Mouse (Mus musculus): ENCODE measurements around the gene Zpbp2. TPM values are rescaled to one million over a fixed set of nuclear protein-coding genes. Genes with fewer than 3 reads are reported as not detected.
A peak's percentile ranks its signal among the peaks of the same experiment; 100 is the strongest.
"Not testable (repeated sequence)": the region's sequence is repeated elsewhere in the genome, so short reads cannot be mapped to it uniquely, and the experiment has no call there.

The Zpbp2 gene
- total RNA-seq, 2 experiments from 2014 or later, result not detected

DNA sequence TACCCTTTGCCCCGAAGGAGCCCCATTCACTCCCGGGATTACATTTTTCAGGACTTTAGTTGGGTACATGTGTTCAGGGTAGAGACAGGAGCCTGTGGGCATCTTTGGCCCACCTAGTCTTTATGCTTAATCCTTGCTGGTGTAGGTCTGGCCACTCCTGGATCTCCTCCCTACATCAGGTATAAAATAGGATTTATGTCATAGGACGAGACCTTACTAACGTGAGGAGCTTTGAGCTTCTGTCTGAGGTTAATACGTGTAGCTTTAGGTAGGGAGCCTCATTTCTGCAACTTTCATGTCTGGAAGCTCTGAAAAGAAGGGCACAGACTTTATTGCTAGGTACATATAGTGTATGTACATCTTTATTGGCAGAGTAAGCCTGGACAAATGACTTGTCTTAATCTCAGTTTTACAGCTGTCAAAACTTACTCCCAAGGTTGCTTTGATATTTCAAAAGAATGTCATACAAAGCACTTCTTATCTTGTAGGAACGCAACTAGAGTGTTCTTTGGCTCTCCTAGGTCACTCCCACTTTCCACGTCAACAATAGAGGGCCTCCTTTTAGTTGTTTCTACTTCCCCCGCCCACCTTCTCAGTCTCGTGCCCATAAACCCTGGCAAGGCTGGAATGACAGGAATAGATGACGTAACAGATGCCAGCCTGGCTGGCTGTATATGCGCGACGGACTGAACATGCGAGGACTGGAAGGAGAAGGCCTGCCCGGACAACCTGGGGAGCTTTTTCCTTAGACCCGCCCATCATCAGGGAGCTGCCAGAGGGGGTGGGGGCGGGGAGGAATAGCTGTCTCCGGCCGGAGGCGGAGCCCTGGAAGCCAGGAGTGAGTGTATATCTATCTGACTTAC lies 37.0 kb downstream of the Zpbp2 start:
- DNase-seq, result peak; percentile 87 to 90
- intact Hi-C loops (cut with DNase I), result no loop called here

DNA sequence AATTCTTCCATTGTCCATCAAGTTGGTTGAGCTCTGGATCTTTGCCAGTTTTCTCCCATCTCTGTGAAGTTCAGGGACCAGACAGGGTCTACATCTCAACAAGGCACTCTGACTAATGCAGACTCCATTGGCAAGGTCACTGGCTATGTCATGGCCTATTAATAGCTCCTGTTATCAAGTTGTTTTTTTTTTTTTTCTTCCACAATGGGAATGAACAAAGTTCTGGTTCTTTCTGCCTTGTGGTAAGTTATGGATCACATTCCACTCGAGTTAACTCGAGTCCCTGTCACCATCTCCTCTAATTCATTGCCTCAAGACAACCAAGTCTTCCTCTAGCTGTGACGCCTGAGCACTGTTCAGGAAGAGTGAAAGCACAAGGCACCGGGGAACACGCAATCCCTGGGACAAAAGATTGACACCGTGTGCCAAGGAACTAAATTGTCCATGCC lies 38.0 kb downstream of the Zpbp2 start:
- DNase-seq, result peak; percentile 71 to 75

DNA sequence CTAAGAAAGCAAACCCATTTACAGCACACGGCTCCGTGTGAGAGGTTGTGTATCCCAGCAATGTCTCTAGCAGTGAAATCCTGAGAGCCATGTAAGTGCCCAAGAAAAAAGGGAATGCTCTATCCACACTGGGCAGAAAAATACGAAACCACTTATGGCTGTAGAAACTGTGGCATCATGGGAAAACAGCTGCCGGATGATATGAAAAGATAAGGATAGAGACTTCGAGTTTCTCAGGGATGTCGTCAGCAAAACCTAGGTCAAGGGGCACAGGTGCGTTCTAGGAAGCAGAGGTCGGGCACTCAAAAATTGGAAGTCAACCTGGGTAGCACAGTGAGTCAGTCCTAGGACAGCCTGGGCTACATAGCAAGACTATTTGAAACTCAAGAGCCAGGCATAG lies 38.4 kb downstream of the Zpbp2 start:
- intact Hi-C loops (cut with DNase I), result no loop called here
- DNase-seq, result no peak

More for the DNA sequence above, 38.0 kb downstream of the Zpbp2 start:
- intact Hi-C loops (cut with DNase I), result no loop called here

DNA sequence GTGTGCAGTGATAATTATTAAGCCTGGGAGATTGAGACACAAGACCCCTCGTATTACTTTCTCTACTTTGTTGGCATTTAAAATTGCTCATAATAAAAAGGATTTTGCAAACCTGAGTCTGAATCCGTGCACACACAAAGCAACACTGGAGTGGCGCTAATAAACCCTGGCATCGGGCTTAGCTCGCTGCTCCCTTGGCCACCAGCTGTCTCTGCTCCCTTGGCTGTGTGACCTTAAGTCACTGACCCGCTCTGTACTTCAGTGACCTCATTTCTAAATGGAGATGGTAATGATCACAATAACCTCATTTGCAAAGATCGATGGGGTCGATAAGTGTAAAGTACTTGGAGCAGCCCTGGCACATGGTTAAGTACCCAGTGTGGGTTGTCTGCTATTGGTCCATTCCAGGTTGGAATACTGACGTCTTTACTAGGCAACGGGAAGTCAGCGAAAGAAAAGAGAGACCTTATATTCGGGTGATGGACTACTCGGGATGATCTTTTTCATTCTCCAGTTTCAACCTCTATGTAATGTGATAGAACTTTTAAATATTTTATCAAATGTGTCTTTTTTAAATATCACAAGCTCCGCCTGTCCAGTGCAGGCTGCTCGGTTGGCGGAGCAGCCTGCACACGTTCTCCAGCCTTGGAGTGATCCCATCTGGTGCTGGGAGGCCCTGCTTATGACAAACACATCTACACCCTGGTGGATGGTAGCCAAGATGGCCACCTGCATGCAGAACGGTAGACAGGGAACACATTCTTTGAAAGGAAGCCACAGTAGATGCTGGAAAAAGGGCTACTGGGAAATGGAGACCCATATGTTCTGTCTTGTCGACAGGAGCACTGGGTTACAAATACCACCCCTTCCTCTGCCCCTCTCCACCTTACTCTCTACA lies 39.9 kb downstream of the Zpbp2 start:
- DNase-seq, result no peak
- intact Hi-C loops (cut with DNase I), result no loop called here

DNA sequence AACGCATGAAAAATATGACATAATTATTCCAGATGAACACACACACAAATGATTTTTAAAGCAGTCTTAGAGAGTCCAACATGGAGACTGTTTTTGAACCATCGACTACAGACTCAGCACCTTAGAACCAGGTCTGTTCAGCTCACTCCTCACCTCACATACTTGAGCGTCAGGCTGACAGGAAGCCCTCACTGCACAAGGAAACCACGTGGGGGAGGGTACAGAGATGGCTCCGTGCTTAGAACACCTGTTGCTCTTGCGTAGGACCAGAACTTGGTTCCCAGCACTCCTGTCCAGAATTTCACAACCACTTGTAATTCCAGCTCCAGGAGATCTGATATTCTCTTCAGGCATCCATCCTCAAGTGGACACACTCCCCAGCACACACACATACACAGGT lies 44.1 kb downstream of the Zpbp2 start:
- DNase-seq, result no peak
- intact Hi-C loops (cut with DNase I), result loop anchor here (5.0 kb wide), 1 partner anchor 253 kb away; no protein-coding TSS in a partner anchor

DNA sequence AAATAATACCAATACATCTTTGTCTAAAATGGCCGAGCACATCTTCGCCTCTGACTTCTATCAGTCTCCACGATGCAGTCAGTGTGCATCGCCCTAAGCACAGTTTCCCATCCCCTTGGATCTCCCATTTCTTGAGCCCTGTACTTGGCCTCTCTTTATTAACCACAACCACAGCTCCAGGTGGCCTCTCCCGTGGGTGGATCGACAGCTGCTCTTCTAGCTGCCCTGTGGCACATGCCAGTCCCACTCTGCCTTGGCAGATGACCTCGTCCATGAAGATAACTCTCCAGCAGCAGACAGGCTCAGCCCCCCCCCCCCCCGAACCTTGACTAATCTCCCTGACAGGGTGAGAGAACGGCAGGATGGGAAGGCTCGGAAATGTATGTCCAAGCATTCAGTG lies 44.6 kb downstream of the Zpbp2 start:
- intact Hi-C loops (cut with DNase I), result loop anchor here (5.0 kb wide), 1 partner anchor 253 kb away; no protein-coding TSS in a partner anchor
- DNase-seq, result no peak

DNA sequence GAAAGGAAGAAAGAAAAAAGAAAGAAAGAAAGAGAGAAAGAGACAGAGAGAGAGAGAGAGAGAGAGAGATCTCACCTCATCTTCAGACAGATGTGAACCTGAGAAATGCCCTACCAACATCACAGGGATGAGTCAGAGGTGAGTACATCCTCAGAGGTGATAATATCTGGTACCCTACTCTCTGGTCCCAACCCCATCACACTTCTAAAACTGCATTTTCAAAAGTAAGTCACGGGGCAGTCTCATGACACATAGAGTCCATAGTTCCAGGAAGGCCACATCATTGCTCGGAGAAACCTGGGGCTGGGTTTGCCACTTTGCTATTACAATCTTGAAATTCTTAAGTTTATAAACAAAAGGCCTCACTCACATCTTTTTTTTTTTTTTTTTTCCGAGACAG lies 45.1 kb downstream of the Zpbp2 start:
- no peak for DNase-seq
- intact Hi-C loops (cut with DNase I), result loop anchor here (5.0 kb wide), 1 partner anchor 254 kb away; no protein-coding TSS in a partner anchor

DNA sequence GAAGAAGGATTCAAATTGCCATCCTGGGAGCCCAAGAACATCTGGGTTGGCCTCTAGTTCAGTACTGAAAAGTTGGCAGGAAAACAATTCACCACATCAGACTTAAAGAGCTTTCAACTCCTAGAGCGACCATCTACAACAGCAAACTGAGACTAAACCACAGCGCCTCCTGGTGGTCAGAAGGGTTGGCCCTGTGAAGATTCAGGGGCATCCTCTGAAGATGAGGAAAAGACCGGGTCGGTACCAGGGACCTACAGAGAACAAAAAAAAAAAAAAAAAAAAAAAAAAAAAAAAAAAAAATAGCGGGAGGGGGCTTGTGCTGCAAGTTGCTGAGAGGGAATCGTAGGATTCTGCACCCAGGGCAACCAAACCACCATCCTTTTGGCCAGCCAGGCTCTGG lies 46.5 kb downstream of the Zpbp2 start:
- DNase-seq, result peak; percentile 57 to 81
- intact Hi-C loops (cut with DNase I), result loop anchor here (1.0 to 5.0 kb wide), 2 partner anchors 42 to 255 kb away; no protein-coding TSS in a partner anchor

DNA sequence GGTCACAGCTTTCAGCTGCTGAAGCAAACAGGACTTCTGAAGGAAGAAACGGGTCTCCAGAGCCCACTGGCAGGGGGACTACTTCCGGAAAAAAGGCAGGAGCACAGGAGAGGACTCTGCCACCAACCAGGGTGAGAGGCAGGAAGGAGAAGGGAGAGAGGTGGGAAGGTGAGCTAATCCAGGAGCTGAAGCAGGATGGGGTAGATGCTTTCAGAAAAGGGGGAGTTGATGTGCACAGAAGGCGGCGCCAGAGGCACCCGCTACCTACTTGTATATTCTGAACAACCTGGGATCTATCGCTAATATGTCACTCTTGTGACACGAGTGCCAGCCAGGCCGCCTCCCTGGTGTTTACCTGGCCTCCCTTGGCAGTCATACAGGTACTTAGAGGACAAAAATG lies 47.1 kb downstream of the Zpbp2 start, which contains the start of gene Lrrc3c:
Gene Lrrc3c, plus strand, starts transcription at position 301 of the 400 bp plus-strand sequence.
- intact Hi-C loops (cut with DNase I), result loop anchor here (1.0 to 5.0 kb wide), 2 partner anchors 43 to 256 kb away; no protein-coding TSS in a partner anchor
- no peak for DNase-seq

DNA sequence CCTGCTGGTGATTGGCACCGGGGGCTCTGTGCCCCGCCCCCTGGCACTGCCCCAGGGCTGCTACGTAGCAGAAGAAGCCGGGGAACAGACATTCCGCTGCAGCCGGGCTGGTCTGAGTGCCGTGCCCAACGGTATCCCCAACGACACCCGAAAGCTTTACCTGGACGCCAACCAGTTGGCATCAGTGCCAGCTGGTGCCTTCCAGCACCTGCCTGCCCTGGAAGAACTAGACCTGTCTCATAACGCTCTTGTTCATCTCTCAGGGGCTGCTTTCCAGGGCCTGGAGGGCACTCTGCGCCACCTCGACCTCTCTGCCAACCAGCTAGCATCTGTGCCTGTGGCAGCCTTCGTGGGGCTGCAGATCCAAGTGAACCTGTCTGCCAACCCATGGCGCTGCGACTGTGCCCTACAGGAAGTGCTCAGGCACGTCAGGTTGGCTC lies 48.0 kb downstream of the Zpbp2 start:
- intact Hi-C loops (cut with DNase I), result loop anchor here (5.0 kb wide), 1 partner anchor 257 kb away; no protein-coding TSS in a partner anchor
- no peak for DNase-seq

DNA sequence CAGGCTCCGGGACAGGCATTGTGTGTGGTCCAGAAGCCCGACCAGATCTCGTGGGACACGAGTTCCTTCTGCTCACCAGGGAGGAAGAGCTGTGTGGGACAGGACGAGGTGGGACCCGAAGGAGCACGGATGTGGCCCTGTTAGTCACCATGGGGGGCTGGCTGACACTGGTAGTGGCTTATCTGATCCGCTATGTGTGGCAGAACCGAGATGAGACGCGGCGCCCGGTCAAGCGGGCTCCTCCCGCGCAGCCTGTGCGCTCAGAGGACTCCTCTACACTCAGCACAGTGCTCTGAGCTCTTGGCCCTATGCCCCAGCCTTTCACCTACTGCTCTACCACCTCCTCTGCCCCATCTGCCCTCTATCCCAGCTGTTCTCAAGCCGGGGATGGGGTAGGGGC lies 48.4 kb downstream of the Zpbp2 start:
- no peak for DNase-seq
- intact Hi-C loops (cut with DNase I), result loop anchor here (5.0 kb wide), 1 partner anchor 257 kb away; no protein-coding TSS in a partner anchor

DNA sequence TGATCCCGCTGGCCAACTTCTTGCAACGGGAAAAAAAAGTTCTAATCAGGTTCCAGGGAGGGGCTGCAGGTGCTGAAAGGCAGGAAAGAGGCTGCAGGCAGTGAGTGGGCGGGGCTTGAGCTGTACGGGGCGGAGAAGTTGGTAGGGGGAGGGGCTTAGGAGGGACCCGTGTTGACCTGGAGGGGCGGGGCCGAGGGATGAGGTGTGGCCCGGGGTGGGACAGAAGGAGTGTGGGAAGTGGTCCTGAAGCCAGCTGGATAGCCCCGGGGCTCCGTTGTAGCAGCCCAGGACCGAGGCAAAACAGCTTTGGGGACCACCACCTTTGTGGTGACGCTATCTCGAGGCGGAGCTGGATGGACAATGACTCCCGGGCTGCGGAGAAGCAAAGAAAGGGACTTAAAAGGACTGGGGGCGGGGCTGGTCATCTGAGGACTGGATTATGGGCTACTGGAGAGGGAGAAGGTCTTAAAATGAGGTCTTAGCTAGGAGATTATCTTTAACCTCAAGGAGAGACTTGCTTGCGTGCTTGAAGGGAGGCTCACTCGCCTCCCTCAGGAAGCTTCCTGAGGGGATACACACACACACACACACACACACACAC lies 51.3 kb downstream of the Zpbp2 start:
- intact Hi-C loops (cut with DNase I), result no loop called here
- DNase-seq, result no peak

DNA sequence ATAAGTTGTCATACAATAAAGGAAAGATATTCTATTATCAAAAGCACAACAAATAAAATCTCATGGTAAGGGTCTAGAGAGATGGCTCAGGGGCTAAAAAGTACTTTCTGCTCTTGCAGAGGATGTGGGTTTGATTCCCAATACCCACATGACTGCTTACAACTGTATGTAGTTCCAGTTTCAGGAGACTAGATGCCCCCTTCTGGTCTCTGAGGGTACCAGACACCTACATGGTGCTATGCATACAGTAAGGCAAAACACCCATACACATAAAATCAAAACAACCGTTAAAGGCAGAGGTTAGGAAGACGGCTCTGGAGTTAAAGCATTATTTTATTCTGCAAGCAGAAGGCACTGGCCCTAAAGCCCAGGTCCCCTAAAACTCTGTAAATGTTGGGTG lies 53.1 kb downstream of the Zpbp2 start:
- no peak for DNase-seq
- intact Hi-C loops (cut with DNase I), result no loop called here

DNA sequence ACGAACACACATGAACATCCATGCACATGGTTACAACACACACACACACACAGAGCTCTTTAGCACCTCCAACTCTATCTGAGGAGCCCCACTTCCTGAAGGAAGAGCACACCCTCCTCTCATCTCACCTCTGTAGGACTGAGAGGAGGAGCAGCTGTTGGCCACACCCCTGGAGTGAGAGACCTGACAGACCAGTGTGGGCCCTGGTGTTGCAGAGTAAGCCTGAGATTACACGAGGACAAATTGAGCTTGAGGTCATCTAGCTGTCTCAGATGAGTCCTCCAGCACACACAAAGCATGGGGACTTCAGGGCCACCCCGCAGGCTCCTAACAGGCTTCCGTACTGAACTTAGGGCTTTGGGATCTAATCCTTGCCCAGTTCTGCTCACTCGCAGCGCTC lies 54.0 kb downstream of the Zpbp2 start:
- not testable (repeated sequence) for DNase-seq
- intact Hi-C loops (cut with DNase I), result loop anchor here (5.0 kb wide), 1 partner anchor 72 kb away; no protein-coding TSS in a partner anchor

DNA sequence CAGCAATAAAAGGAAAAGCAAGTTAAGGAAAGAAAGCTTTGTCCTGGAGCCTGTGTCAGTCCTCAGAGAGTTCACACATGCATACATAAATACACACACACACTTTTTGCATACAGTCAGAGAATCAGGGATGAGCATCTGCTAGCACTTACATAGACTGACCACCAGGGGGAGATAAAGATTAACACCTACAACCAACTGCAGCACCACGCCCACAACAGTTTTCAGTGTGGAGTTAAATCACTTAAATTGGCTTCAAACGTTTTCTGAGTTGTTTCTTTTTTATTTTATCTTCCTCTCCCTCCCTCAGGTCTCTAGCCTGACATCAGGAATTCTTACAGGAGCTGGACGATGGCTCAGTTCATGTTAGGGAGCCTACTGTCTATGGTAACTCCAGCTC lies 55.9 kb downstream of the Zpbp2 start:
- DNase-seq, result peak; percentile 53 to 59
- intact Hi-C loops (cut with DNase I), result loop anchor here (1.0 to 5.0 kb wide), 3 partner anchors 31 to 71 kb away; no protein-coding TSS in a partner anchor

Other genes starting within 250 kb of the Zpbp2 start
- not detected for gene Neurod2, start 221.4 kb upstream of the Zpbp2 start, total RNA-seq (2021)
- 1 to 10 TPM; 2.7 to 4.0 TPM for gene Ppp1r1b, start 202.7 kb upstream of the Zpbp2 start, total RNA-seq (2021)
- gene Stard3, start 192.7 kb upstream of the Zpbp2 start, total RNA-seq (2021), result 10 to 100 TPM; 23.9 to 24.5 TPM
- 100 to 1,000 TPM; 469 to 500 TPM for gene Tcap, start 167.3 kb upstream of the Zpbp2 start, total RNA-seq (2021)
- under 1 TPM in 1 of 2 experiments, not detected in 1; 0.31 TPM for gene Pnmt, start 164.6 kb upstream of the Zpbp2 start, total RNA-seq (2021)
- gene Pgap3, start 150.6 kb upstream of the Zpbp2 start, total RNA-seq (2021), result 10 to 100 TPM; 14.5 to 17.8 TPM
- 10 to 100 TPM; 12.7 to 19.3 TPM for gene Erbb2, start 138.6 kb upstream of the Zpbp2 start, total RNA-seq (2021)
- gene Mien1, start 112.1 kb upstream of the Zpbp2 start, total RNA-seq (2021), result 10 to 100 TPM; 48.9 to 52.1 TPM
- not detected for gene Grb7, start 104.7 kb upstream of the Zpbp2 start, total RNA-seq (2021)
- gene Ikzf3, start 5.1 kb upstream of the Zpbp2 start, total RNA-seq (2021), result under 1 TPM; 0.84 to 0.98 TPM
- 10 to 100 TPM; 46.6 to 48.9 TPM for gene Ormdl3, start 36.3 kb downstream of the Zpbp2 start, total RNA-seq (2021)
- gene Lrrc3c, start 47.2 kb downstream of the Zpbp2 start, total RNA-seq (2021), result not detected
- gene Gm12355, start 74.6 kb downstream of the Zpbp2 start, total RNA-seq (2021), result 10 to 100 TPM; 15.6 to 18.0 TPM
- 1 to 10 TPM; 4.0 to 5.3 TPM for gene Gsdma3, start 75.3 kb downstream of the Zpbp2 start, total RNA-seq (2021)
- under 1 TPM; 0.24 to 0.30 TPM for gene Gsdma2, start 95.7 kb downstream of the Zpbp2 start, total RNA-seq (2021)
- gene Gsdma, start 113.3 kb downstream of the Zpbp2 start, total RNA-seq (2021), result not detected
- gene Psmd3, start 131.5 kb downstream of the Zpbp2 start, total RNA-seq (2021), result 100 to 1,000 TPM; 131 to 132 TPM
- gene Csf3, start 150.2 kb downstream of the Zpbp2 start, total RNA-seq (2021), result not detected
- 10 to 100 TPM; 44.9 to 52.1 TPM for gene Med24, start 178.3 kb downstream of the Zpbp2 start, total RNA-seq (2021)
- gene Thra, start 189.5 kb downstream of the Zpbp2 start, total RNA-seq (2021), result 100 to 1,000 TPM; 172 to 190 TPM
- 10 to 100 TPM; 31.1 to 32.7 TPM for gene Nr1d1, start 224.2 kb downstream of the Zpbp2 start, total RNA-seq (2021)
- gene Msl1, start 244.4 kb downstream of the Zpbp2 start, total RNA-seq (2021), result 10 to 100 TPM; 70.3 to 83.4 TPM